In genomic region chr4:110227621-110228031, GRCm38 (mm10) we compare ENCODE assay signal across 12 mouse cellular contexts.
DNase-seq lines count a peak whose midpoint lies in the region; ATAC-seq lines count a peak whose summit lies in the region.
"Had no signal": no experiment of that assay in that cellular context is flagged by ENCODE, and none has a peak within 500 bp of the region (broad histone marks: within the 10 kb centered on the region; RNA-seq: fewer than 3 reads in every experiment).

No protein-coding gene starts in this region.

- no peak overlapping the region for H3K27ac ChIP-seq in forebrain, embryonic 15.5 days (replicated peaks)
- no peak overlapping the region for H3K27ac ChIP-seq in forebrain, embryonic 12.5 days
- H3K27ac ChIP-seq in neural tube, embryonic 15.5 days (replicated peaks) = peak overlapping the region; percentile 33; the same call in 1 of the 2 replicates
- no peak overlapping the region; the same call in 1 of the 2 replicates for H3K27ac ChIP-seq in midbrain, embryonic 13.5 days
- H3K27ac ChIP-seq in midbrain, embryonic 16.5 days (ENCODE audit: low read length) = no peak overlapping the region
- H3K27ac ChIP-seq: kidney, postnatal 0 days had no signal

- DNase-seq in right cerebral cortex, adult 18-20 months = peak; percentile 56
- no peak for DNase-seq in right cerebral cortex, postnatal 25 days
- DNase-seq in layer of hippocampus, postnatal 36 days = peak; percentile 38 to 60
- DNase-seq: gastrocnemius, postnatal 25 days; heart, postnatal 36 days had no signal

- no peak overlapping the region for H3K4me3 ChIP-seq in forebrain, embryonic 15.5 days
- H3K4me3 ChIP-seq in forebrain, embryonic 12.5 days (replicated peaks) = no peak overlapping the region
- no peak overlapping the region for H3K4me3 ChIP-seq in neural tube, embryonic 15.5 days (replicated peaks)
- H3K4me3 ChIP-seq in midbrain, embryonic 13.5 days (replicated peaks) = no peak overlapping the region
- H3K4me3 ChIP-seq in midbrain, embryonic 16.5 days (ENCODE audit: low read depth, low read length) = no peak overlapping the region

- H3K4me2 ChIP-seq in forebrain, embryonic 15.5 days (replicated peaks) = no peak overlapping the region
- no peak overlapping the region for H3K4me2 ChIP-seq in forebrain, embryonic 12.5 days
- no peak overlapping the region for H3K4me2 ChIP-seq in neural tube, embryonic 15.5 days
- H3K4me2 ChIP-seq in midbrain, embryonic 13.5 days (replicated peaks) = no peak overlapping the region
- H3K4me2 ChIP-seq in midbrain, embryonic 16.5 days (ENCODE audit: low read length) = no peak overlapping the region
- H3K4me2 ChIP-seq: midbrain, embryonic 11.5 days had no signal

- peaks cover 20% of the 10 kb centered on the region for H3K36me3 ChIP-seq in forebrain, embryonic 15.5 days
- peaks cover 19% of the 10 kb centered on the region for H3K36me3 ChIP-seq in forebrain, embryonic 12.5 days (replicated peaks)
- peaks cover 11% of the 10 kb centered on the region; the same call in 1 of the 2 replicates for H3K36me3 ChIP-seq in neural tube, embryonic 15.5 days
- peaks cover 50% of the 10 kb centered on the region for H3K36me3 ChIP-seq in midbrain, embryonic 13.5 days
- 0 out of 2 replicates have a peak, but pooled peaks cover 3% of the 10 kb centered on the region for H3K36me3 ChIP-seq in midbrain, embryonic 16.5 days (ENCODE audit: control insufficient read depth, insufficient read depth, low read length)

- H3K27me3 ChIP-seq in forebrain, embryonic 15.5 days = no peaks in the 10 kb centered on the region
- no peaks in the 10 kb centered on the region for H3K27me3 ChIP-seq in forebrain, embryonic 12.5 days
- H3K27me3 ChIP-seq in neural tube, embryonic 15.5 days (replicated peaks) = no peaks in the 10 kb centered on the region
- H3K27me3 ChIP-seq in midbrain, embryonic 13.5 days = no peaks in the 10 kb centered on the region
- H3K27me3 ChIP-seq in midbrain, embryonic 16.5 days (ENCODE audit: control insufficient read depth, insufficient read depth, low read depth, low read length) = no peaks in the 10 kb centered on the region

- 0 out of 2 replicates have a peak, but pooled peaks have one; percentile 23 for ATAC-seq in forebrain, embryonic 15.5 days (replicated peaks)
- no peak for ATAC-seq in forebrain, embryonic 12.5 days (ENCODE audit: low FRiP score)
- no peak for ATAC-seq in neural tube, embryonic 15.5 days (ENCODE audit: low FRiP score)
- no peak for ATAC-seq in midbrain, embryonic 13.5 days
- no peak for ATAC-seq in midbrain, embryonic 16.5 days

- WGBS in forebrain, embryonic 15.5 days = 69% methylated on average over 8 of the region's 8 CpGs
- WGBS in forebrain, embryonic 12.5 days = 83% methylated on average over 8 of the region's 8 CpGs
- WGBS in neural tube, embryonic 15.5 days = 62% methylated on average over 8 of the region's 8 CpGs
- WGBS in midbrain, embryonic 13.5 days = 66% methylated on average over 8 of the region's 8 CpGs
- WGBS in midbrain, embryonic 16.5 days = 66% methylated on average over 8 of the region's 8 CpGs

- no peak overlapping the region for H3K9ac ChIP-seq in forebrain, embryonic 15.5 days (replicated peaks)
- H3K9ac ChIP-seq in forebrain, embryonic 12.5 days = no peak overlapping the region
- no peak overlapping the region for H3K9ac ChIP-seq in neural tube, embryonic 15.5 days (replicated peaks)
- no peak overlapping the region for H3K9ac ChIP-seq in midbrain, embryonic 13.5 days (replicated peaks)
- H3K9ac ChIP-seq in midbrain, embryonic 16.5 days (ENCODE audit: low read depth, low read length) = no peak overlapping the region

- H3K4me1 ChIP-seq in forebrain, embryonic 15.5 days = no peaks in the 10 kb centered on the region
- peaks cover 13% of the 10 kb centered on the region; the same call in 1 of the 2 replicates for H3K4me1 ChIP-seq in forebrain, embryonic 12.5 days
- H3K4me1 ChIP-seq in neural tube, embryonic 15.5 days = peaks cover 8% of the 10 kb centered on the region
- peaks cover 26% of the 10 kb centered on the region for H3K4me1 ChIP-seq in midbrain, embryonic 13.5 days (replicated peaks)
- peaks cover 3% of the 10 kb centered on the region; the same call in 1 of the 2 replicates for H3K4me1 ChIP-seq in midbrain, embryonic 16.5 days (ENCODE audit: control insufficient read depth, insufficient read depth, low read length)

- no peaks in the 10 kb centered on the region for H3K9me3 ChIP-seq in forebrain, embryonic 15.5 days
- H3K9me3 ChIP-seq in forebrain, embryonic 12.5 days = no peaks in the 10 kb centered on the region
- no peaks in the 10 kb centered on the region for H3K9me3 ChIP-seq in neural tube, embryonic 15.5 days (replicated peaks)
- no peaks in the 10 kb centered on the region for H3K9me3 ChIP-seq in midbrain, embryonic 13.5 days
- no peaks in the 10 kb centered on the region for H3K9me3 ChIP-seq in midbrain, embryonic 16.5 days (replicated peaks; ENCODE audit: control insufficient read depth, low read length, poor library complexity, severe bottlenecking)
